Mouse (Mus musculus) embryonic fibroblast, embryonic 13.5 days (primary cell): Measurements from ENCODE around the gene Evc2. TPM values are rescaled to one million over a fixed set of nuclear protein-coding genes. Genes with fewer than 3 reads are reported as not detected.
A peak's percentile ranks its signal among the peaks of the same experiment; 100 is the strongest.

Experiments
- H3K27ac ChIP-seq: 2 replicates; pipeline ENCODE4 v1.5.1; 2012; ENCODE audit warnings: low read length, control low read depth, inconsistent platforms; ENCODE audit not compliant: insufficient read depth
- H3K4me1 ChIP-seq: 2 replicates; pipeline ENCODE4 v1.6.1; 2011; ENCODE audit warnings: low read length; ENCODE audit not compliant: control insufficient read depth, insufficient read depth
- H3K4me3 ChIP-seq: 2 replicates; pipeline ENCODE4 v1.5.1; 2011; ENCODE audit warnings: mild to moderate bottlenecking, control low read depth, low read length; ENCODE audit not compliant: insufficient read depth
- CTCF ChIP-seq: IDR thresholded peaks from 2 replicates; pipeline ENCODE4 v1.5.1; 2011; ENCODE audit warnings: mild to moderate bottlenecking, control low read depth, low read length, moderate library complexity, borderline replicate concordance; ENCODE audit not compliant: insufficient read depth
- POLR2A ChIP-seq: IDR thresholded peaks from 2 replicates; pipeline ENCODE4 v1.6.1; 2011; ENCODE audit warnings: low read depth, mild to moderate bottlenecking, control low read depth, low read length, moderate library complexity
- polyA plus RNA-seq: library from polyadenylated mRNA; stranded (reverse); fragments of >200 nt; gene quantifications from 2 replicates; pipeline ENCODE4 v1.2.4, GENCODE M21; 2011; ENCODE audit warnings: low read depth; ENCODE audit not compliant: missing spikeins, insufficient read length

Gene Evc2
- polyA plus RNA-seq, 1 experiment, result 32.8 TPM

GRCm38 (mm10) chr5:37326675-37327074 lies 11.6 kb upstream of the Evc2 start:
- H3K4me3 ChIP-seq, result no peak overlapping the region
- no peak overlapping the region for H3K27ac ChIP-seq
- H3K4me1 ChIP-seq, result no peaks in the 10 kb centered on the region
- no peak for TF ChIP-seq CTCF
- no peak for TF ChIP-seq POLR2A

DNA sequence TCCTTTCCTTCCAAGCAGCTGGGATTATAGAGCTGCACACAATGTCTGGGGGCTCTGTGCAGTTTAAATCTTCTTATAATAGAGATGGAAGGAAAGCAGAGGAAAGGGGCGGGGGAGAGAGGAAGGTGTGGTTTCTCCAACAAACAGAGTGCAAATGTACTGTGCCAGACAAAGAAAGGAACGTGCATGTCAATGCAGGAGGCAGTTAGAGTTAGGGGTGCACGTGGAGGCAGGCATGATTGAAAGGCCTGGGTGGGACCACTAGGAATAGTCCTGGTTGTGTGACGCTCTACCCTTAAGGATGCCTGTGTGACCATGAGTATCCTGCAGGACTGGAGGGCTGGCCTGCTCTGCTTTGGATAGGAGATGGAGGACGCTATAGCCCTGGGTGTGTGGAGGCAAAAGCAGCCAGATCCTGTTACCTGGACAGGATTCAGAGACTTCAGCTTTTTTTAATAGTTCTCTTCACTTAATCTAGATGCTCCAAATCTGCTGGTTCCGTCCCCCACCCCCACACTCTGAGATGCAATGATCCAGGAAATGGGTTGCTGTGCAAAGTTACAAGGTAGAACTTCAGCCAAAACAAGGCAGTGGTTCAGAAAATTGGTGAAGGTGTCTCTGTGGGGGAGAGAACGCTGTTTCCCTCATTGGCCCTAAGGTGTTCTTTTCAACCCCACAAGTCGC lies 7.7 kb upstream of the Evc2 start:
- TF ChIP-seq POLR2A (no peak), CTCF (no peak)

DNA sequence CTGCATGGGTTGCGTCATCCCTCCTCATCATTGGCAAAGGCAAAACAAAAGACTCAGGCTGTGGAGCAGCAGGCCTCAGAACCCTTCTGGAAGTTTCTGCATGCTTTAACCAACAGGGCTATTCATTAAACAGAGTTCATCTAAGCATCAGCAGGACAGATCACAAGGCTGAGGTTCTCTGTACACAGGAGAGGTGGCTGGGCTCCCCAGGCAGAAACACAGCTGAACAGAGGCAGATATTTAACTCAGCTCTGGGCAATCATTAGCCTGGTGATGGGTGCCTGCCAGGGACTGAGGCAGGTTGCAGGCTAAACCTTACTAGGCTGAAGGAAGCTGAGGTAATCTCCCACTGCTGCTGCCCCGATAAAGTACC lies 7.2 kb upstream of the Evc2 start:
- H3K4me1 ChIP-seq, result no peaks in the 10 kb centered on the region
- TF ChIP-seq POLR2A, result no peak
- no peak for TF ChIP-seq CTCF
- H3K4me3 ChIP-seq, result no peak overlapping the region
- H3K27ac ChIP-seq, result no peak overlapping the region

More for the DNA sequence above, 7.7 kb upstream of the Evc2 start:
- Histone ChIP-seq H3K4me3 (no peak overlapping the region), H3K4me1 (no peaks in the 10 kb centered on the region), H3K27ac (no peak overlapping the region)

DNA sequence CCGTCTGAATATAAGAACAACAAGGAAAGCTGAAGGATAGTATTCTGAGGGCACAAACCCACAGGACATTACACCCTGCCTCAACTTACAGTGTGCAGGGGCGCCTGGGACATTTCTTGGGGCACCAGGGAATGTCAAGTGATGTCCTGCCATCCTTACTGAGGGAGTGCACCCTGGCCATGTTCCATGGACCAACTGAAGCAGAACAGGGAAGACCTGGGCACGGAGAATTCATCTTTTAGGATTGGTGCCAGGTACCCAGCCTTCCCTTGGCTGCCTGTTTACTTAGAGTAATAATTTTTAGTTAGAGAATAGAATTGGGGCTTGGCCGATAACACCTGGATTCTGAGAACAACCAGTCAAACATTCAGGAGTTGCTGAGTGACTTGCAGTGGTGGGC lies 6.2 kb upstream of the Evc2 start:
- no peak overlapping the region for H3K4me3 ChIP-seq
- no peak overlapping the region for H3K27ac ChIP-seq
- no peak for TF ChIP-seq CTCF
- no peak for TF ChIP-seq POLR2A
- peaks cover under 1% of the 10 kb centered on the region; the same call in 1 of the 2 replicates for H3K4me1 ChIP-seq

- Histone ChIP-seq H3K27ac (no peak overlapping the region), H3K4me3 (no peak overlapping the region), H3K4me1 (peaks cover 10% of the 10 kb centered on the region)
- TF ChIP-seq POLR2A (no peak), CTCF (no peak)
Measured at GRCm38 (mm10) chr5:37335061-37335460, 3.2 kb upstream of the Evc2 start.

GRCm38 (mm10) chr5:37336485-37337105 lies 1.7 kb upstream of the Evc2 start, which contains the start of gene Evc:
Gene Evc, minus strand, starts transcription at chr5:37336894.
- H3K27ac ChIP-seq, result 0 out of 2 replicates have a peak within 1 kb of the TSS, but pooled peaks have one; percentile 91
- peak; percentile 72 for TF ChIP-seq POLR2A
- TF ChIP-seq CTCF, result no peak
- peak within 1 kb of the TSS; percentile 54 for H3K4me3 ChIP-seq
- H3K4me1 ChIP-seq, result peaks cover 10% of the 10 kb centered on the region

- no peak for TF ChIP-seq CTCF
- TF ChIP-seq POLR2A, result no peak
- peak overlapping the region; percentile 91 for H3K27ac ChIP-seq
- peak overlapping the region; percentile 75 for H3K4me3 ChIP-seq
- peaks cover 10% of the 10 kb centered on the region for H3K4me1 ChIP-seq
Measured at GRCm38 (mm10) chr5:37337696-37338095, 603 bp upstream of the Evc2 start.

- Histone ChIP-seq H3K4me3 (no peak overlapping the region), H3K4me1 (0 out of 2 replicates have a peak, but pooled peaks cover 2% of the 10 kb centered on the region)
Measured at GRCm38 (mm10) chr5:37343962-37344361, 5.7 kb downstream of the Evc2 start.

GRCm38 (mm10) chr5:37351791-37352190 lies 13.5 kb downstream of the Evc2 start:
- no peak overlapping the region for H3K27ac ChIP-seq

More at GRCm38 (mm10) chr5:37343962-37344361, 5.7 kb downstream of the Evc2 start:
- no peak overlapping the region for H3K27ac ChIP-seq
- TF ChIP-seq POLR2A, result no peak
- TF ChIP-seq CTCF, result no peak

DNA sequence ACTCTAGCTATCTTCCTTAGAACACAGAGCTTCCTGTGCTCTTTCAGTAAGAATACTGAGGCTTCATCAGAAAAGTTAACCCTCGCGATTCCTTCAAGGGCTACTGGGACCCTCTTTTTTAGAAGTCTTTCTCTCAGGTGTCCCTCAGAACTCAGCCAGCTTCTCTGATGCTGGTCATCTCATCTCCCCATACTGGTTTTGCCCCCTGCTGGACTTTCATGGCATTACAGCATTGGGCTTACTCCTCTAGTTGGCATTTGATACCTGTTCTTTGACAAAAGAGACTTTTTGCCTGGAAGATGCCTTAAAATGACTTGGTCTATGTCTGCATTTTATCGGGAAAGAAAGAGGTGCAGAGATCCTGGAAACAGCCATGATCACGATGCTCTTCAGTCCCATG lies 16.1 kb downstream of the Evc2 start:
- Histone ChIP-seq H3K27ac (no peak overlapping the region), H3K4me3 (no peak overlapping the region), H3K4me1 (no peaks in the 10 kb centered on the region)
- TF ChIP-seq CTCF, result no peak
- TF ChIP-seq POLR2A, result no peak

More at GRCm38 (mm10) chr5:37351791-37352190, 13.5 kb downstream of the Evc2 start:
- no peaks in the 10 kb centered on the region for H3K4me1 ChIP-seq
- no peak overlapping the region for H3K4me3 ChIP-seq
- TF ChIP-seq CTCF, result no peak
- no peak for TF ChIP-seq POLR2A
